Mouse (Mus musculus) spleen, adult 2 months (tissue): ENCODE measurements around the gene Vamp9. TPM values are rescaled to one million over a fixed set of nuclear protein-coding genes. Genes with fewer than 3 reads are reported as not detected.

Experiments
- DNase-seq, 2 experiments: peaks; one replicate each; pipeline versions ENCODE4 v3.0.0 to v3.0.0-alpha.2; 2012 to 2021; ENCODE audit warnings: low spot score in 2 of 2, low read depth in 1 of 2
- H3K27ac ChIP-seq: fragments of 200-500 bp; 2 replicates; pipeline ENCODE4 v1.5.1; 2012; ENCODE audit warnings: low read length, inconsistent platforms; ENCODE audit not compliant: insufficient read depth
- H3K27me3 ChIP-seq: fragments of 200-500 bp; 2 replicates; pipeline ENCODE4 v1.6.1; 2012; ENCODE audit warnings: mild to moderate bottlenecking, moderate library complexity, low read length, inconsistent platforms; ENCODE audit not compliant: control insufficient read depth, insufficient read depth
- H3K36me3 ChIP-seq: fragments of 200-500 bp; 2 replicates; pipeline ENCODE4 v1.6.1; 2012; ENCODE audit warnings: mild to moderate bottlenecking, low read length, inconsistent platforms; ENCODE audit not compliant: control insufficient read depth, insufficient read depth
- H3K4me1 ChIP-seq: fragments of 200-500 bp; 2 replicates; pipeline ENCODE4 v1.6.1; 2011; ENCODE audit warnings: inconsistent platforms; ENCODE audit not compliant: control insufficient read depth, insufficient read depth, insufficient read length
- H3K4me3 ChIP-seq: fragments of 200-500 bp; 2 replicates; pipeline ENCODE4 v1.5.1; 2011; ENCODE audit warnings: mild to moderate bottlenecking, inconsistent platforms; ENCODE audit not compliant: insufficient read depth, insufficient read length; ENCODE audit errors: extremely low read depth
- CTCF ChIP-seq: fragments of 200-500 bp; IDR thresholded peaks from 2 replicates; pipeline ENCODE4 v1.5.1; 2011; ENCODE audit warnings: mild to moderate bottlenecking, inconsistent platforms; ENCODE audit not compliant: insufficient read depth, insufficient read length, insufficient replicate concordance; ENCODE audit errors: extremely low read depth
- POLR2A ChIP-seq: fragments of 200-500 bp; IDR thresholded peaks from 2 replicates; pipeline ENCODE4 v1.6.1; 2011; ENCODE audit warnings: low read depth, low read length, inconsistent platforms
- WGBS: fragments of 180-500 bp; shearing (Covaris S2); methylation state at CpG from one replicate; pipeline ENCODE4 v1.1.7; 2018; 5-methylcytosine and 5-hydroxymethylcytosine counted together
- polyA plus RNA-seq: library from polyadenylated mRNA; depleted of rRNA; stranded (reverse); fragments of >200 nt; gene quantifications from 2 replicates; pipeline ENCODE4 v1.2.3, GENCODE M21; 2012

Vamp9 gene
- polyA plus RNA-seq, 1 experiment: not detected

GRCm38 (mm10) chr5:99973941-99974340, 67.9 kb downstream of the Vamp9 start:
- Histone ChIP-seq H3K4me1 (peaks cover 13% of the 10 kb centered on the region), H3K36me3 (peaks cover 2% of the 10 kb centered on the region; the same call in 1 of the 2 replicates), H3K4me3 (no peak overlapping the region), H3K27me3 (no peaks in the 10 kb centered on the region), H3K27ac (no peak overlapping the region)
- no peak for DNase-seq
- WGBS: 8% methylated on average over 2 of the region's 2 CpGs
- TF ChIP-seq CTCF (no peak), POLR2A (no peak)

GRCm38 (mm10) chr5:99975061-99975460, 69.0 kb downstream of the Vamp9 start:
- 49% methylated on average over 4 of the region's 4 CpGs for WGBS
- H3K27me3 ChIP-seq: no peaks in the 10 kb centered on the region
- no peak overlapping the region for H3K27ac ChIP-seq
- no peak for DNase-seq
- no peaks in the 10 kb centered on the region; the same call in 1 of the 2 replicates for H3K36me3 ChIP-seq
- TF ChIP-seq CTCF: no peak
- no peak for TF ChIP-seq POLR2A
- peaks cover 13% of the 10 kb centered on the region for H3K4me1 ChIP-seq
- no peak overlapping the region for H3K4me3 ChIP-seq

DNA sequence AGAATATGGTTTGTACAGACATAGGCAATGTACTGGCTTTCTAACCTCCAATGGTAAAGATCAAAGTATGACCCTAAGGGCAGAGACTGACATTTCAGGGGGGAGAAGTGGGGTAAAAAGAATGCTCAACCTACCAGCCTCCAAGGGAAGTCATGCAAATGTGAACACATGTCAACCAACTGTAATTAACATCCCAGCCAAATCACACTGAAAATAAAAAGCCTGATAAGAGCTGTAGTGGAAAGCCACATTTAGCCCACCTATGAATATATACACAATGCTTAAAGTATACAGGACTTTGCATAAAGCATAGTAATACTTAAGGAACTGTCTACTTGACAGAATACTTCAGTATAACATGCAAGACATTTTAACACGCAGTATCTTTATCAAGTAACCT, 69.7 kb downstream of the Vamp9 start:
- no peaks in the 10 kb centered on the region for H3K27me3 ChIP-seq
- H3K36me3 ChIP-seq: no peaks in the 10 kb centered on the region; the same call in 1 of the 2 replicates
- no peak overlapping the region for H3K27ac ChIP-seq
- H3K4me1 ChIP-seq: peaks cover 13% of the 10 kb centered on the region
- 37% methylated on average over 1 of the region's 1 CpGs for WGBS
- TF ChIP-seq CTCF: no peak
- TF ChIP-seq POLR2A: no peak
- no peak for DNase-seq
- H3K4me3 ChIP-seq: no peak overlapping the region; the same call in 1 of the 2 replicates

DNA sequence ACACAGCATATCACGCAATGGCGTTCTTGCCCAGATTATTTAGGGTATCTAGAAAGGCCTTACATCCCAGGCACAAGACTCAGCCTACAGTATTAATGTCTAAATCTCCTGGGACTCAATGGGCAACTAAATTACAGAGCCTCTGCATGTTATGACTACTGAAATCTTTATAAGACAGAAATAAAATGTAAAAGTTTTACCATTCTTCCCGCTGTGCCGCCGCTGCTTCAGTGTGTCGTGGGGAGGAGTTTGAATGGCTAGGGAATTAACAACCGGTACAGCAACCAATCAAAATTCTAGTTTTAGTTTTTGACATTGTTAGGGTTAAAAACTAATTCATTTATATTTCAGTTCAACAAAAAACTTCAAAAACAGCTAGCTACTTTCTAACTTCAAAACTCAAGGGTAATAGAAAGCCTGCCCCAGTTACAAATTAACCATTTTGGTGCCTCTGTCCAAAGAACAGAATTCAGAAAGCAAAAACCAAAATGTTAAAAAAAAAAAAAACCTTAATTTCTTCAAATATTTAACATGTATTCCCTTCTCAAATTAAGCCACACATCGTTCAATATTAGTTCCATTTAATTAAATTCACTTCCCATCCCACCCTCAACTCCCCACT, 70.4 kb downstream of the Vamp9 start:
- Histone ChIP-seq H3K36me3 (no peaks in the 10 kb centered on the region), H3K27ac (no peak overlapping the region), H3K4me1 (peaks cover 13% of the 10 kb centered on the region), H3K27me3 (no peaks in the 10 kb centered on the region), H3K4me3 (peak overlapping the region; percentile 33)
- DNase-seq: no peak
- WGBS: 5% methylated on average over 8 of the region's 8 CpGs
- no peak for TF ChIP-seq POLR2A
- TF ChIP-seq CTCF: no peak

- TF ChIP-seq POLR2A: no peak
- TF ChIP-seq CTCF: no peak
- peak in 1 of 2 experiments; percentile 59 for DNase-seq
- H3K4me1 ChIP-seq: peaks cover 18% of the 10 kb centered on the region
- no peaks in the 10 kb centered on the region for H3K36me3 ChIP-seq
- peak overlapping the region; percentile 70 for H3K27ac ChIP-seq
- peak overlapping the region; percentile 89 for H3K4me3 ChIP-seq
- under 1% methylated on average over 49 of the region's 50 CpGs for WGBS
- no peaks in the 10 kb centered on the region for H3K27me3 ChIP-seq
These were observed 71.7 kb downstream of the Vamp9 start for GRCm38 (mm10) chr5:99977516-99978301.

DNA sequence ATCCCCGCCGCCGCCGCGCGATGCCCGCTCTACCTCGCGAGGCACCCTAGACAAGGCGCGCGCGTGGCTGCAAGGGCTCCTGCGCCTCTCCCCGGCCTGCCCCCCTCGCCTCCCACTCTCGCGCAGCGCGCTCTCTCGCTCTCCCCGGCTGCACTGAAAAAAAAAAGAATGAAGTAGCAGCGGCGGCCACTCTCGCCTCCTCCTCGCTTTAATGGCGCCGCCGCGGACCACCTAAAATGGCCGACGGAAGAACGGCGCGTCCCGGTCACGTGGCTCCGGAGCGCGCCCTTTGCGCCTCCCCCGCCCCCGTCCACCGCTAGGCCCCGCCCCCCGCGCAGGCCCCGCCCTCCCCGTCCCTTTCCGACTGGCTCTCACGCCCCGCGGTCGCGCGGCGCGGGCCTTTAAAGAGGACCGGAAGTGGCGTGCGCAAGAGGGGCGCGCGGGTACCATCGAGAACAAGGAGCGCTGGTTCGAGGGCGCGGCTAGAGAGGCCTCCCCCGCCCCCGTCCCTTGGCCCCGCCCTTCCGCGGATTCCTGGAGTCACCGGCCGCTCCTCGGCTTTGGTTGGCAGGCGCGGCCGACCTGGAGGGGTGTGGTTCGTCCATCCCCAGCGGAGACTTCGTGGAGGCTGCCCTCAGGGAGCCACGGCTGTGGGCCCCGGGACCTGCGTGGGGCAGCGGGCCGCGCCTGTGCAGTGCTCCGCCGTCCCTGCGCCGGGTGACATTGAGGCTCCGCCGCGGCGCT, 72.8 kb downstream of the Vamp9 start, which contains the start of the genes Hnrnpd and 4930524J08Rik:
TSS of gene Hnrnpd (minus strand) at position 240 of the 744 bp plus-strand sequence.
TSS of gene 4930524J08Rik (plus strand) at position 363 of the 744 bp plus-strand sequence.
- Histone ChIP-seq H3K4me1 (peaks cover 11% of the 10 kb centered on the region), H3K36me3 (no peaks in the 10 kb centered on the region), H3K27ac (peak within 1 kb of the TSS; percentile 97), H3K4me3 (peak within 1 kb of the TSS; percentile 89), H3K27me3 (no peaks in the 10 kb centered on the region)
- DNase-seq: peak; percentile 89 to 90
- under 1% methylated on average over 96 of the region's 97 CpGs for WGBS
- TF ChIP-seq POLR2A: peak; percentile 72
- no peak for TF ChIP-seq CTCF
